Mouse (Mus musculus): ENCODE measurements around the gene Igsf9. TPM values are rescaled to one million over a fixed set of nuclear protein-coding genes. Genes with fewer than 3 reads are reported as not detected.

Gene Igsf9
- total RNA-seq, 2 experiments from 2014 or later: 13.9 to 15.5 TPM

- DNase-seq (ENCODE audit: low spot score in 2 of 2): no peak
These were observed 17.9 kb upstream of the Igsf9 start for GRCm38 (mm10) chr1:172463387-172464333.

GRCm38 (mm10) chr1:172468301-172468877 is 13.2 kb upstream of the Igsf9 start:
- no peak for DNase-seq (ENCODE audit: low spot score in 2 of 2)

- DNase-seq (ENCODE audit: low spot score in 2 of 2): no peak
These were observed 12.2 kb upstream of the Igsf9 start for GRCm38 (mm10) chr1:172469373-172469772.

- no peak for DNase-seq (ENCODE audit: low spot score in 2 of 2)
These were observed 11.7 kb upstream of the Igsf9 start for GRCm38 (mm10) chr1:172469810-172470448.

GRCm38 (mm10) chr1:172472909-172473308 is 8.7 kb upstream of the Igsf9 start:
- no peak for DNase-seq (ENCODE audit: low spot score in 2 of 2)

- DNase-seq (ENCODE audit: low spot score in 2 of 2): no peak
These were observed 7.4 kb upstream of the Igsf9 start for GRCm38 (mm10) chr1:172474196-172474595.

- DNase-seq (ENCODE audit: low spot score in 2 of 2): peak in 1 of 2 experiments; percentile 17
These were observed 6.4 kb upstream of the Igsf9 start, which contains the start of gene Slamf9 for GRCm38 (mm10) chr1:172475054-172475741. TSS of gene Slamf9 (plus strand) at chr1:172475358.

- no peak for DNase-seq (ENCODE audit: low spot score in 2 of 2)
These were observed 3.6 kb upstream of the Igsf9 start for GRCm38 (mm10) chr1:172478020-172478419.

- no peak for DNase-seq (ENCODE audit: low spot score in 2 of 2)
These were observed 1.2 kb upstream of the Igsf9 start for GRCm38 (mm10) chr1:172480376-172480775.

- peak; percentile 8 to 13 for DNase-seq (ENCODE audit: low spot score in 2 of 2)
These were observed 477 bp upstream of the Igsf9 start for GRCm38 (mm10) chr1:172481111-172481510.

- no peak for DNase-seq (ENCODE audit: low spot score in 2 of 2)
These were observed 1.2 kb downstream of the Igsf9 start for GRCm38 (mm10) chr1:172482518-172483360.

GRCm38 (mm10) chr1:172483361-172483660 is 1.7 kb downstream of the Igsf9 start:
- DNase-seq (ENCODE audit: low spot score in 2 of 2): peak in 1 of 2 experiments; percentile 18

GRCm38 (mm10) chr1:172484236-172484635 is 2.6 kb downstream of the Igsf9 start:
- DNase-seq (ENCODE audit: low spot score in 2 of 2): peak in 1 of 2 experiments; percentile 10

GRCm38 (mm10) chr1:172484671-172485070 is 3.1 kb downstream of the Igsf9 start:
- no peak for DNase-seq (ENCODE audit: low spot score in 2 of 2)

GRCm38 (mm10) chr1:172485821-172486220 is 4.2 kb downstream of the Igsf9 start:
- no peak for DNase-seq (ENCODE audit: low spot score in 2 of 2)

- DNase-seq (ENCODE audit: low spot score in 2 of 2): no peak
These were observed 4.6 kb downstream of the Igsf9 start for GRCm38 (mm10) chr1:172486236-172486635.

GRCm38 (mm10) chr1:172486651-172487050 is 5.1 kb downstream of the Igsf9 start:
- DNase-seq (ENCODE audit: low spot score in 2 of 2): no peak

- DNase-seq (ENCODE audit: low spot score in 2 of 2): no peak
These were observed 6.3 kb downstream of the Igsf9 start for GRCm38 (mm10) chr1:172487859-172488258.

- DNase-seq (ENCODE audit: low spot score in 2 of 2): no peak
These were observed 7.2 kb downstream of the Igsf9 start for GRCm38 (mm10) chr1:172488831-172489230.

- no peak for DNase-seq (ENCODE audit: low spot score in 2 of 2)
These were observed 8.1 kb downstream of the Igsf9 start for GRCm38 (mm10) chr1:172489585-172490250.

Data from layer of hippocampus, postnatal 10 days (tissue).